Mouse (Mus musculus) kidney, adult 9 months (tissue): ENCODE data around the gene Hoxa2.

Experiments
- DNase-seq: peaks from one replicate; pipeline ENCODE4 v3.0.0; 2022

The Hoxa2 gene

GRCm38 (mm10) chr6:52163366-52164031, 1.1 kb downstream of the Hoxa2 start:
- peak; percentile 22 for DNase-seq

DNA sequence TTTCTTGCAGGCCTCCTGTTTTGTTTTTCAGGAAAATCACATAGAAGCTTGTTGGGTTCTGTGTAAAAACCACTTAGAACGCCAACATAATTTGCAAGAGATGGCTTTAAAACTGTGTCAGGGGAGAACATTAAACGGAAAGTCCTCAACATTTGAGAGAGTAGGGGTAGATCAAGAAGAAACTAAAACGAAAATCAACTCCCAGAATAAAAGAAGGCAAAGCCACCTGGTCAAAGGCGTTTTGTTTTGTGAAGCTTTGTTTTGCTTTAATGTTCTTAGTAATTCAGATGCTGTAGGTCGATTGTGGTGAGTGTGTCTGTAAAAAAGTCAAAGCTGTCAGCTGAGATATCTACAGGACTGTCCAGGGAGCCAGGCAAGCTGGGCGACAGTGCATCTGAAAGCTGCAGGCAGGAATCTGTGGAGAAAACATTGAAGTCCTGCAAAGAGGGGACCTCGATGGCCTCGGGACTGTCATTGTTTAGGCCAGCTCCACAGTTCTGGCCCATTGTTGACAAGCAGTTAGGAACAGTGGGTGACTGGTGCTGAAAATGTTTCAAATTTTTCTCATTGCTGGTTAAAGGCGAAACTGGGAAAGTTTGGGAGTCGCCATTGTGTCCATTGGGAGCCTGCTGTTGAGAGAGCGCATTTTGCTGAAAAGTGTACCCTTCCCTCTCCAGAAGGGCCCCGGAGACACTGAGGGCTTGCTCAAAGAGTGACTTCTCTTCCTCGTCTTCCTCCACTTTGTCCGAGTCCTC, 1.8 kb downstream of the Hoxa2 start:
- DNase-seq = peak; percentile 13

DNA sequence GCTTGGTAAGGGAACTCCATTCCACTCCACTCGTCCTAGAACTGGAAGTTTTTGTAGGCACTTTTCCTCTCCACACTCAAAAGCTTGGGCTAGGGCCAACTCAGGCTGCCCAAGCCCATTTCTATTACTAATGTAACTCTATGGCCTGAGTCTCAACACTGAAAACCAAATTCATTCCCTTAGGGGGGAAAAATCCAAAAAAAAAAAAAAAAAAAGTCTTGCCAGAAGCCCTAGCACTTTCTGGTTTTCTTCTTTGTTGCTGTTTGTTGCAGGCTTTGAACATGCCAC, 2.6 kb downstream of the Hoxa2 start:
- DNase-seq = no peak

GRCm38 (mm10) chr6:52161336-52162092, 3.1 kb downstream of the Hoxa2 start:
- peak; percentile 19 for DNase-seq

GRCm38 (mm10) chr6:52160511-52161335, 3.9 kb downstream of the Hoxa2 start:
- DNase-seq = peak; percentile 84

- DNase-seq = peak; percentile 70
Measured at GRCm38 (mm10) chr6:52159979-52160378, 4.7 kb downstream of the Hoxa2 start.

- DNase-seq = peak; percentile 65
Measured at GRCm38 (mm10) chr6:52159164-52159761, 5.4 kb downstream of the Hoxa2 start.

GRCm38 (mm10) chr6:52158276-52159051, 6.2 kb downstream of the Hoxa2 start, which contains the start of gene Hoxa1:
Gene Hoxa1, minus strand, starts transcription at chr6:52158317.
- DNase-seq = peak; percentile 91

GRCm38 (mm10) chr6:52157466-52158275, 7.0 kb downstream of the Hoxa2 start:
- peak; percentile 20 for DNase-seq

DNA sequence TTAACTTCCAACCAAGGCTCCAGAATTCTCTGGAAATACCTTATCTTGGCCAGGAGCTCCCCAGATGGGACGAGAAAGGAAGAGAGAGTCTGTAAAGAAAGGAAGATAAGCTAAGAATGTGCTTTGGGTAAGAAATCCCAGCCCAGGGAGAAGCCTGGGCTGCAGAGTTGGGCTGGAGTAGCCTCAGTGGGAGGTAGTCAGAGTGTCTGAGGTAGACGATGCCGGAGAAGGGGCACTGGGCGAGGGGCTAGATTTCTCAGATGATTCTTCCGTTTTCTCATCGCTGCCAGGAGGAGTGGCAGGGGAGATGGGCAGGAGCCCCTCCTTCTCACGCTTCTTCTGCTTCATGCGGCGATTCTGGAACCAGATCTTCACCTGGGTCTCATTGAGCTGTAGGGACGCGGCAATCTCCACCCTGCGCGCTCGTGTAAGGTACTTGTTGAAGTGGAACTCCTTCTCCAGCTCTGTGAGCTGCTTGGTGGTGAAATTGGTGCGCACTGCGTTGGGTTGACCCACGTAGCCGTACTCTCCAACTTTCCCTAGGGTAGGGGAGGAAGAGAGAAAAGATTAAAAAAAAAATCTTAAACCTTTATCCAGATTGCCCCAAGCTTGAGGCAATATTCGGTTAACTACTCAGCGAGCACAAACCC, 8.0 kb downstream of the Hoxa2 start:
- no peak for DNase-seq

DNA sequence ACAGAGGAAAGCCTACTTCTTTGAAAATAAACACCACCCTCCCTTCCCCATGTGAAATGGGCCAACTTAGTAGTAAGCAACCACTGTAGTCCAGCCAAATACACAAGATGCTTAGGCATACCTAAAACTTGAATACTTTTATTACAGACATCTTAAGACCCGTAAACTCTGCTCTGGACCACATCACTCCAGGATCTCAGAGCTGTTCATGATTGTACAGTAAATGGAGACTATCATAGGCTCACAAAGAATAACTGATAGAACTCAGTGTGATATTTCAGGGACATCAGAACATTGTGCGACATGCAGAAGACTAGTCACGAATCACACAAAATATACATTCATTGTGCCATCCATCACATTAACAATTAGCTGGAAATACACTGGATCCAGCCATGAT, 9.2 kb downstream of the Hoxa2 start:
- DNase-seq = no peak

GRCm38 (mm10) chr6:52154044-52154443, 10.6 kb downstream of the Hoxa2 start:
- no peak for DNase-seq

GRCm38 (mm10) chr6:52153270-52153669, 11.4 kb downstream of the Hoxa2 start:
- DNase-seq = no peak

GRCm38 (mm10) chr6:52152226-52153193, 12.1 kb downstream of the Hoxa2 start:
- DNase-seq = no peak

GRCm38 (mm10) chr6:52151571-52151970, 13.1 kb downstream of the Hoxa2 start:
- no peak for DNase-seq

DNA sequence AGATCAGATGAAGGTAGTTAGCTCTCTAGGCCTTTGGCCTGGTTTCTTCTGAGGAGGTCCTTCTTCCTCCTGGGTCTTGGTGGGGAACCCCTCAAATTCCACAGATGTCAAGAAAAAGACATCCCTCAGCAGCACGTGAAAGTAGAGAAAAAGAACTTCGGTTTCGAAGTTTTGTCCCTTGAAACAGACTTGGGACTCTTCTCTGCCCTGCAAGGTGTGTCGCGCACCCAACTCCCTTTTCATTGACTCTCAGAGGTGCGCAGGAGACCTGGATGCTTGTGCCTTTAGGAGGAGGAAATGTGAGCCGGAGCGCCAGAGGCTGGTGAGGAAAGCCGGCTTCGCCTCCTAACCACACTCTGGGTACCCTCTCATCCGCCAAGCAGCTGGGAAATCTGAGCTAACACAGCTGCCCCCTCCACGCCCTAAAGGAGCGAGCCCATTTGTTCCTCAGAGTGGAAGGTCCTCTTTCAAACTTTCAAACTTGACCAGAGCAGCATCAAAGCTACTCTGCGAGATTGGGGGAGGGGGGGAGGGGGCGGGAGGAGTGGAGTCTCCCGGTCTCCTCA, 14.1 kb downstream of the Hoxa2 start:
- no peak for DNase-seq

- no peak for DNase-seq
Measured at GRCm38 (mm10) chr6:52139115-52139514, 25.5 kb downstream of the Hoxa2 start.

GRCm38 (mm10) chr6:52138576-52138975, 26.1 kb downstream of the Hoxa2 start:
- no peak for DNase-seq
